Mouse (Mus musculus): ENCODE measurements around the gene Mreg.

The Mreg gene

DNA sequence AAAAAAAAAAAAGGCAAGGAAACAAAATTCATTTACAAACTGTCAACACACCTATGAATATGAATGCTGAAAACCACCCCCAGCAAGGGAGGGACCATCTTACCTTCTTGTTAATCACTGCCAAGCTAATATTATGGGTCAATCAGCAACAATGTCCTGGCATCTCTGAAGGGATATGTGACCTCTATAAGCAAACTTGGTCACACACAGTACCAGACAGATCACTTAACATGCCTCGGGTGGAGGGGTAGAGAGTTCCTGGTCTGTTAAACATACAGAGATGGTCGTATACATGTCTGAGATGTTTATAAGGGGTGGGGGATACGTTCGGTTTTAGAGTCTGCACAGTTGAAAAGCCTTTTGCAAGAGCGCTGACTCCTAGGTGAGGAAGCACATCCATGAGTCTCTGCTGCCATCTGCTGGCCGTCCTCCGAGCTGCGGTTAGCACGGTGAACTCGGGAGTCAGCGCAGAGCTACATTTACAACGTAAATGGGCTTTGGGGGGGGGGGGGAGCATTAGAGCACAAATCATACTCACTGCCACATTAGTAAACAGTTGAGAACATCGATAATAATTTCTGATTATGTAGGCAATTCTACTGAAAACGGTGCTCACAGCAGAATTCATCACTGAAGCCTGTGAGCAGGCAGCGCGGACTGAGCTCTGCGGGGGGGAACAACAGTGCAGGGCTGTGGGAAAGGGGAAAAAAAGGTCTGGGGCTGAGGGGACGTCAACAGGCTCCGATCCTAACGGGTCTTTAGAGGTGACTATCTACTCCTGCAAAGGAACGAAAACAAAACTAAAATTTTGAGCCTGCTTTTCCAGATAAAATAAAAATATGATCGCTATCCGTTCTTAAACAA is 88.4 kb downstream of the Mreg start:
- DNase-seq (ENCODE audit: low spot score) = peak; percentile 52

GRCm38 (mm10) chr1:72121608-72122185 is 90.4 kb downstream of the Mreg start:
- no peak for DNase-seq (ENCODE audit: low spot score)

- no peak for DNase-seq (ENCODE audit: low spot score)
Observed at GRCm38 (mm10) chr1:72119981-72120380, 92.1 kb downstream of the Mreg start.

GRCm38 (mm10) chr1:72114206-72114605 is 97.9 kb downstream of the Mreg start:
- DNase-seq (ENCODE audit: low spot score) = no peak

Measured in c-Kit-positive CD71-positive TER-119-positive erythroid progenitor cells, embryonic 14.5 days (primary cell).